9 mouse cellular contexts compared by ENCODE assay signal in genomic region chr17:22081031-22081631, GRCm38 (mm10).
DNase-seq lines count a peak whose midpoint lies in the region; ATAC-seq and TF ChIP-seq lines count a peak whose summit lies in the region.
"Had no signal": no experiment of that assay in that cellular context is flagged by ENCODE, and none has a peak within 500 bp of the region (broad histone marks: within the 10 kb centered on the region; RNA-seq: fewer than 3 reads in every experiment).

No protein-coding gene starts in this region.

- peak; percentile 64 for ATAC-seq in heart, embryonic 12.5 days (ENCODE audit: insufficient number of reproducible peaks, low FRiP score)
- peak; percentile 92 for ATAC-seq in kidney, embryonic 15.5 days (replicated peaks; ENCODE audit: low FRiP score)
- peak; percentile 83 for ATAC-seq in limb, embryonic 13.5 days (ENCODE audit: low FRiP score, low read depth)
- peak; percentile 97 for ATAC-seq in midbrain, embryonic 13.5 days
- no peak for ATAC-seq in erythroid progenitor cell, adult 5-6 weeks (replicated peaks; ENCODE audit: low FRiP score, poor library complexity, severe bottlenecking)

- no peak for TF ChIP-seq CTCF in embryonic fibroblast, embryonic 13.5 days (IDR thresholded peaks at IDR 0.05; ENCODE audit: borderline replicate concordance, insufficient read depth, low read length)
- no peak for TF ChIP-seq CTCF in spleen, adult 2 months (IDR thresholded peaks at IDR 0.05; ENCODE audit: extremely low read depth, insufficient read depth, insufficient read length, insufficient replicate concordance)

- peak overlapping the region; percentile 57 for H3K9ac ChIP-seq in heart, embryonic 12.5 days
- peak overlapping the region; percentile 62 for H3K9ac ChIP-seq in kidney, embryonic 15.5 days
- H3K9ac ChIP-seq in limb, embryonic 13.5 days: peak overlapping the region; percentile 82
- H3K9ac ChIP-seq in midbrain, embryonic 13.5 days (replicated peaks): peak overlapping the region; percentile 82

- no peak overlapping the region for H3K27ac ChIP-seq in embryonic fibroblast, embryonic 13.5 days (ENCODE audit: insufficient read depth, low read length)
- no peak overlapping the region for H3K27ac ChIP-seq in heart, embryonic 12.5 days (ENCODE audit: poor library complexity, severe bottlenecking)
- H3K27ac ChIP-seq in kidney, embryonic 15.5 days: no peak overlapping the region
- no peak overlapping the region for H3K27ac ChIP-seq in limb, embryonic 13.5 days
- peak overlapping the region; percentile 79 for H3K27ac ChIP-seq in midbrain, embryonic 13.5 days
- no peak overlapping the region for H3K27ac ChIP-seq in spleen, adult 2 months (ENCODE audit: insufficient read depth, low read length)
- H3K27ac ChIP-seq: macrophage had no signal

- no peaks in the 10 kb centered on the region for H3K36me3 ChIP-seq in heart, embryonic 12.5 days
- no peaks in the 10 kb centered on the region for H3K36me3 ChIP-seq in kidney, embryonic 15.5 days
- no peaks in the 10 kb centered on the region for H3K36me3 ChIP-seq in limb, embryonic 13.5 days
- H3K36me3 ChIP-seq in midbrain, embryonic 13.5 days: no peaks in the 10 kb centered on the region
- H3K36me3 ChIP-seq in spleen, adult 2 months (ENCODE audit: control insufficient read depth, insufficient read depth, low read length): no peaks in the 10 kb centered on the region

- TF ChIP-seq POLR2A in embryonic fibroblast, embryonic 13.5 days (IDR thresholded peaks at IDR 0.05; ENCODE audit: low read depth, low read length): no peak
- TF ChIP-seq POLR2A in spleen, adult 2 months (IDR thresholded peaks at IDR 0.05; ENCODE audit: low read depth, low read length): no peak

- peak overlapping the region; percentile 54 for H3K4me3 ChIP-seq in embryonic fibroblast, embryonic 13.5 days (ENCODE audit: insufficient read depth, low read length)
- H3K4me3 ChIP-seq in heart, embryonic 12.5 days: peak overlapping the region; percentile 55
- peak overlapping the region; percentile 62 for H3K4me3 ChIP-seq in kidney, embryonic 15.5 days (replicated peaks)
- peak overlapping the region; percentile 63 for H3K4me3 ChIP-seq in limb, embryonic 13.5 days
- peak overlapping the region; percentile 74 for H3K4me3 ChIP-seq in midbrain, embryonic 13.5 days (replicated peaks)
- H3K4me3 ChIP-seq in spleen, adult 2 months (ENCODE audit: extremely low read depth, insufficient read depth, insufficient read length): peak overlapping the region; percentile 44; the same call in 1 of the 2 replicates

- peak; percentile 51 for DNase-seq in brain, embryonic 18.5 days (ENCODE audit: low read depth, low spot score)
- DNase-seq in spleen, adult 2 months (ENCODE audit: low read depth in 1 of 2, low spot score in 2 of 2): peak; percentile 1 to 16

- H3K4me1 ChIP-seq in embryonic fibroblast, embryonic 13.5 days (ENCODE audit: control insufficient read depth, insufficient read depth, low read length): no peaks in the 10 kb centered on the region
- no peaks in the 10 kb centered on the region for H3K4me1 ChIP-seq in heart, embryonic 12.5 days (replicated peaks)
- H3K4me1 ChIP-seq in kidney, embryonic 15.5 days: no peaks in the 10 kb centered on the region
- H3K4me1 ChIP-seq in limb, embryonic 13.5 days: no peaks in the 10 kb centered on the region
- no peaks in the 10 kb centered on the region for H3K4me1 ChIP-seq in midbrain, embryonic 13.5 days (replicated peaks)
- H3K4me1 ChIP-seq in spleen, adult 2 months (ENCODE audit: control insufficient read depth, insufficient read depth, insufficient read length): peaks cover 3% of the 10 kb centered on the region; the same call in 1 of the 2 replicates

- H3K9me3 ChIP-seq in heart, embryonic 12.5 days (replicated peaks): no peaks in the 10 kb centered on the region
- no peaks in the 10 kb centered on the region for H3K9me3 ChIP-seq in kidney, embryonic 15.5 days (replicated peaks)
- H3K9me3 ChIP-seq in limb, embryonic 13.5 days: no peaks in the 10 kb centered on the region
- no peaks in the 10 kb centered on the region for H3K9me3 ChIP-seq in midbrain, embryonic 13.5 days

- H3K27me3 ChIP-seq in heart, embryonic 12.5 days (replicated peaks): no peaks in the 10 kb centered on the region
- H3K27me3 ChIP-seq in kidney, embryonic 15.5 days: no peaks in the 10 kb centered on the region
- H3K27me3 ChIP-seq in limb, embryonic 13.5 days: peaks cover 4% of the 10 kb centered on the region; the same call in 1 of the 2 replicates
- H3K27me3 ChIP-seq in midbrain, embryonic 13.5 days: no peaks in the 10 kb centered on the region
- peaks cover 7% of the 10 kb centered on the region for H3K27me3 ChIP-seq in spleen, adult 2 months (ENCODE audit: control insufficient read depth, insufficient read depth, low read length)

- WGBS in heart, embryonic 12.5 days: 4% methylated on average over 57 of the region's 57 CpGs
- 3% methylated on average over 57 of the region's 57 CpGs for WGBS in kidney, embryonic 15.5 days
- 5% methylated on average over 57 of the region's 57 CpGs for WGBS in limb, embryonic 13.5 days
- WGBS in midbrain, embryonic 13.5 days: 2% methylated on average over 57 of the region's 57 CpGs
- WGBS in spleen, adult 2 months: 6% methylated on average over 57 of the region's 57 CpGs

- H3K4me2 ChIP-seq in heart, embryonic 12.5 days: peak overlapping the region; percentile 75
- peak overlapping the region; percentile 95 for H3K4me2 ChIP-seq in kidney, embryonic 15.5 days
- peak overlapping the region; percentile 89 for H3K4me2 ChIP-seq in limb, embryonic 13.5 days (replicated peaks)
- H3K4me2 ChIP-seq in midbrain, embryonic 13.5 days (replicated peaks): peak overlapping the region; percentile 74
